Mouse (Mus musculus): ENCODE results near the gene Pnmt. TPM values are rescaled to one million over a fixed set of nuclear protein-coding genes. Genes with fewer than 3 reads are reported as not detected.

Pnmt gene
- total and polyA plus RNA-seq, 3 experiments, result 314 to 601 (median 598) TPM

- no peak for DNase-seq
Observed at GRCm38 (mm10) chr11:98383261-98384030, 2.8 kb upstream of the Pnmt start, which contains the start of gene Tcap. Gene Tcap (plus strand): TSS chr11:98383811.

- DNase-seq, result no peak
Observed at GRCm38 (mm10) chr11:98384216-98384615, 2.0 kb upstream of the Pnmt start.

GRCm38 (mm10) chr11:98384721-98385637 is 1.3 kb upstream of the Pnmt start:
- DNase-seq, result no peak

- no peak for DNase-seq
Observed at GRCm38 (mm10) chr11:98386596-98386995, 346 bp downstream of the Pnmt start.

GRCm38 (mm10) chr11:98387056-98387577 is 867 bp downstream of the Pnmt start:
- no peak for DNase-seq

- no peak for DNase-seq
Observed at GRCm38 (mm10) chr11:98388282-98388681, 2.0 kb downstream of the Pnmt start.

- peak; percentile 38 for DNase-seq
Observed at GRCm38 (mm10) chr11:98389221-98389780, 3.1 kb downstream of the Pnmt start.

GRCm38 (mm10) chr11:98390141-98390540 is 3.9 kb downstream of the Pnmt start:
- no peak for DNase-seq

GRCm38 (mm10) chr11:98392034-98392433 is 5.8 kb downstream of the Pnmt start:
- DNase-seq, result no peak

- no peak for DNase-seq
Observed at GRCm38 (mm10) chr11:98392645-98393044, 6.4 kb downstream of the Pnmt start.

- DNase-seq, result no peak
Observed at GRCm38 (mm10) chr11:98393317-98393716, 7.1 kb downstream of the Pnmt start.

GRCm38 (mm10) chr11:98394301-98394700 is 8.1 kb downstream of the Pnmt start:
- no peak for DNase-seq

- DNase-seq, result no peak
Observed at GRCm38 (mm10) chr11:98395041-98395440, 8.8 kb downstream of the Pnmt start.

GRCm38 (mm10) chr11:98397946-98398345 is 11.7 kb downstream of the Pnmt start:
- DNase-seq, result no peak

- peak; percentile 91 for DNase-seq
Observed at GRCm38 (mm10) chr11:98400161-98400726, 14.0 kb downstream of the Pnmt start, which contains the start of gene Pgap3. Gene Pgap3 (minus strand): TSS chr11:98400490.

- no peak for DNase-seq
Observed at GRCm38 (mm10) chr11:98400816-98401215, 14.6 kb downstream of the Pnmt start.

- no peak for DNase-seq
Observed at GRCm38 (mm10) chr11:98406621-98407020, 20.4 kb downstream of the Pnmt start.

- no peak for DNase-seq
Observed at GRCm38 (mm10) chr11:98408872-98409271, 22.6 kb downstream of the Pnmt start.

- DNase-seq, result no peak
Observed at GRCm38 (mm10) chr11:98409341-98409822, 23.1 kb downstream of the Pnmt start.

GRCm38 (mm10) chr11:98412273-98412796 is 26.1 kb downstream of the Pnmt start, which contains the start of gene Erbb2:
Gene Erbb2 (plus strand): TSS chr11:98412470.
- DNase-seq, result peak; percentile 80

GRCm38 (mm10) chr11:98412797-98413301 is 26.6 kb downstream of the Pnmt start:
- no peak for DNase-seq
